Mouse (Mus musculus) stomach, postnatal 0 days (tissue): ENCODE measurements around the gene Gm10570. TPM values are rescaled to one million over a fixed set of nuclear protein-coding genes. Genes with fewer than 3 reads are reported as not detected.

Experiments used
- ATAC-seq: fragments of 200-750 bp; cut with Nextera tagmentation; 2 replicates; pipeline ENCODE4 v1.8.0; 2017; ENCODE audit not compliant: low FRiP score, low TSS enrichment
- DNase-seq: peaks from one replicate; pipeline ENCODE4 v3.0.0-alpha.2; 2016; ENCODE audit warnings: low spot score
- H3K27ac ChIP-seq: fragments of 300-500 bp; sonication (generic); replicated peaks from 2 replicates; pipeline ENCODE4 v1.5.1; 2014; ENCODE audit warnings: mild to moderate bottlenecking, control low read depth
- H3K27me3 ChIP-seq: fragments of 300-500 bp; sonication (generic); 2 replicates; pipeline ENCODE4 v1.6.1; 2014; ENCODE audit warnings: low read length; ENCODE audit not compliant: control insufficient read depth, insufficient read depth
- H3K36me3 ChIP-seq: fragments of 300-500 bp; sonication (generic); 2 replicates; pipeline ENCODE4 v1.6.1; 2014; ENCODE audit warnings: low read length, mixed read lengths; ENCODE audit not compliant: control insufficient read depth, insufficient read depth
- H3K4me1 ChIP-seq: fragments of 300-500 bp; sonication (generic); replicated peaks from 2 replicates; pipeline ENCODE4 v1.6.1; 2014; ENCODE audit warnings: antibody characterized with exemption; ENCODE audit not compliant: control insufficient read depth, insufficient read depth
- H3K4me2 ChIP-seq: fragments of 300-500 bp; sonication (generic); replicated peaks from 2 replicates; pipeline ENCODE4 v1.6.1; 2014; ENCODE audit warnings: low read depth, mild to moderate bottlenecking, control low read depth, moderate library complexity
- H3K4me3 ChIP-seq: fragments of 300-500 bp; sonication (generic); 2 replicates; pipeline ENCODE4 v1.5.1; 2014; ENCODE audit warnings: low read depth, low read length, control low read depth
- H3K9ac ChIP-seq: fragments of 300-500 bp; sonication (generic); 2 replicates; pipeline ENCODE4 v1.6.1; 2014; ENCODE audit warnings: mild to moderate bottlenecking, low read length, control low read depth, mixed read lengths
- H3K9me3 ChIP-seq: fragments of 300-500 bp; sonication (generic); 2 replicates; pipeline ENCODE4 v1.6.1; 2016; ENCODE audit warnings: low read length; ENCODE audit not compliant: control insufficient read depth
- CTCF ChIP-seq: IDR thresholded peaks from 2 replicates; pipeline ENCODE4 v1.5.1; 2016; ENCODE audit warnings: antibody characterized with exemption, low read depth, mild to moderate bottlenecking, moderate library complexity
- EP300 ChIP-seq: optimal IDR thresholded peaks from 2 replicates; pipeline ENCODE3; 2016; ENCODE audit warnings: antibody characterized with exemption
- WGBS: fragments of 180-500 bp; shearing (Covaris S2); extraction: QIAGEN DNeasy Blood & Tissue Kit; methylation state at CpG from one replicate; pipeline ENCODE4 v1.1.7; 2014; 5-methylcytosine and 5-hydroxymethylcytosine counted together
- polyA plus RNA-seq: library from polyadenylated mRNA; unstranded; fragments of >200 nt; fragmentation: Nextera tagmentation; extraction: Ambion mirVana; gene quantifications from 2 replicates; pipeline ENCODE4 v1.2.1, GENCODE M21; 2015

Gm10570 gene
- polyA plus RNA-seq, 1 experiment from 2014 or later, result not detected

DNA sequence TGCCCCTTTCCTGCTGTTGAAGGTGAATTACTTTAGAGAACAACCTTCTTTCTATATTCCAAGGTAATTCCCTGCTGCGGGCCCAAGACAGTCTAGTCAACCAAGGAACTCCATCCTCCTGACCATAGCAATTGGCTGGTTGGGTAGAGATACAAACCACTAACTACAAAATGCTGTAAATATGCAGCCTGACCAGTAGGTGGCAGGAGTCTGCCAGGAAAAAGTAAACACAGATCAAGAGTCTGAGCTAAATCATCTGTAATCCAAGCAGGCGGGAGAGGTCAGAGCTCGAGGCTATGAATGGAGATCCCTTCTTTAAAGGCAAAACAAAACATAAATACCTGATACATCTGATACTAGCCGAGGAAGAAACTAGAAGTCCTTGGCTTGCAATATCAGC lies 33.2 kb upstream of the Gm10570 start:
- H3K4me2 ChIP-seq, result no peak overlapping the region
- no peaks in the 10 kb centered on the region for H3K27me3 ChIP-seq
- no peak overlapping the region for H3K4me3 ChIP-seq
- H3K9ac ChIP-seq, result no peak overlapping the region
- H3K9me3 ChIP-seq, result no peaks in the 10 kb centered on the region
- DNase-seq, result peak; percentile 63
- 0 out of 2 replicates have a peak, but pooled peaks have one; percentile 40 for ATAC-seq
- 22% methylated on average over 4 of the region's 4 CpGs for WGBS
- no peak for TF ChIP-seq EP300
- peak; percentile 93 for TF ChIP-seq CTCF
- H3K27ac ChIP-seq, result no peak overlapping the region
- peaks cover 6% of the 10 kb centered on the region for H3K36me3 ChIP-seq
- H3K4me1 ChIP-seq, result no peaks in the 10 kb centered on the region

DNA sequence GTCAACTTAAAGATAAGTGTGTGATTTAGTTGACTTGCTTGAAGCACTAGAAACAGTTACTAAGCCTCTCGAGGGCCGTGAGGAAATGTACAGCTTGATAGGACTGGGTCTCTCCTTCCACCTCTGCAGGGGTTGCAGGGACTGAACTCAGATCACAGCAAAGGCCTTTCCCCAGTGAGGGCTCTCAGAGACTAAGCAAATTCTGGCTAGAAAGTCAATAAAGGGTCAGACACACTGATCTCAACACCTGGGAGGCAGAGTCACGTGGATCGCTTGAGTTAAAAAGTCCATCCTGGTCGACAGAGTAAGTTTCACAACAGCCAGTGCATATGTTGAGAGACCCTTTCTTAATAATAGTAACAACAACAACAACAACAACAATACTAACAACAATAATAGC lies 27.4 kb upstream of the Gm10570 start:
- Histone ChIP-seq H3K27me3 (no peaks in the 10 kb centered on the region), H3K4me2 (no peak overlapping the region), H3K36me3 (peaks cover 9% of the 10 kb centered on the region), H3K27ac (no peak overlapping the region), H3K4me3 (no peak overlapping the region), H3K9me3 (no peaks in the 10 kb centered on the region), H3K4me1 (no peaks in the 10 kb centered on the region), H3K9ac (no peak overlapping the region)
- WGBS, result 66% methylated on average over 5 of the region's 5 CpGs
- ATAC-seq (no peak), DNase-seq (no peak)
- TF ChIP-seq EP300, result no peak
- TF ChIP-seq CTCF, result no peak

DNA sequence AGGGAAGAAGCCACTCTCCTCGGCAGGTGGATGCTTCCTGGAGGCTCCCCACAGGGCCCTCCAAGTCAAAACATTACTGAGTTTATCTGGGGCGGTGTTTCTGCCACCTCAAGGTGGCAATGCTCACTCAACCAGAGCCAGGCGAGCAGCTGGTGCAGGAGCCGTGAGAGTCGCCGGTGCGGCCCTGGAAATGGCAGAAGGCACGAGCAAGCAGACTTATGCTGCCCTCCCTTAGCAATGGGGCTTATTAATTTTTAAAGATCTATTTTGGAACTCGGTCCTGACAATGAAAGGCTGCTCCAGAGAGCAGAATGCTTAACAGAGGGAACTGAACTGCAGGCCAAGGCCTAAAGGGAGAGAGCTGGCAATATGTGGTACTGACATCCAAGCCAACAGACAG lies 18.9 kb upstream of the Gm10570 start:
- TF ChIP-seq CTCF (no peak), EP300 (no peak)
- H3K4me1 ChIP-seq, result no peaks in the 10 kb centered on the region
- H3K9ac ChIP-seq, result no peak overlapping the region
- 88% methylated on average over 9 of the region's 9 CpGs for WGBS
- H3K27ac ChIP-seq, result no peak overlapping the region
- H3K36me3 ChIP-seq, result peaks cover 14% of the 10 kb centered on the region
- no peaks in the 10 kb centered on the region for H3K9me3 ChIP-seq
- ATAC-seq (no peak), DNase-seq (no peak)
- no peak overlapping the region for H3K4me3 ChIP-seq
- no peaks in the 10 kb centered on the region for H3K27me3 ChIP-seq
- H3K4me2 ChIP-seq, result no peak overlapping the region

DNA sequence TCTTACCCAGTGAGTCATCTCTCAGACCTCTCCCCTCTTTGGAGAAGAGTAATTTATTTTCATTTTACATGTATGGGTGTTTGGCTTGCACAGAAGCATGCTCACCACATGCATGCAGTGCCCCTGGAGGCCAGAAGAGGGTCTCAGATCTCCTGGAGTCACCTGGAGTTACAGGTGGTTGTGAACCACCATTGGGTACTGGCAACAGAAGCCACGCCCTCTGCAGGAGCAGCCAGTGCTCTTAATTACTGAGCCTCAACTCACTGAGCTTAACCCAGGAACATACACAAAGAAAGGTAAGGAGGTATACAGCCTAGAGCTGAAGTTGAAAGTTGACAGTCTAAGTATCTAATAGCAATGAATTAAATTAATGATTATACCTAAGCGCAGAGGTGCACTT lies 17.0 kb upstream of the Gm10570 start:
- Histone ChIP-seq H3K4me3 (no peak overlapping the region), H3K27ac (no peak overlapping the region), H3K36me3 (peaks cover 18% of the 10 kb centered on the region), H3K9me3 (no peaks in the 10 kb centered on the region), H3K4me2 (no peak overlapping the region), H3K27me3 (no peaks in the 10 kb centered on the region), H3K4me1 (no peaks in the 10 kb centered on the region), H3K9ac (no peak overlapping the region)
- TF ChIP-seq EP300, result no peak
- TF ChIP-seq CTCF, result peak; percentile 12; the same call in 1 of the 2 replicates
- ATAC-seq (no peak), DNase-seq (no peak)
- 96% methylated on average over 2 of the region's 2 CpGs for WGBS

DNA sequence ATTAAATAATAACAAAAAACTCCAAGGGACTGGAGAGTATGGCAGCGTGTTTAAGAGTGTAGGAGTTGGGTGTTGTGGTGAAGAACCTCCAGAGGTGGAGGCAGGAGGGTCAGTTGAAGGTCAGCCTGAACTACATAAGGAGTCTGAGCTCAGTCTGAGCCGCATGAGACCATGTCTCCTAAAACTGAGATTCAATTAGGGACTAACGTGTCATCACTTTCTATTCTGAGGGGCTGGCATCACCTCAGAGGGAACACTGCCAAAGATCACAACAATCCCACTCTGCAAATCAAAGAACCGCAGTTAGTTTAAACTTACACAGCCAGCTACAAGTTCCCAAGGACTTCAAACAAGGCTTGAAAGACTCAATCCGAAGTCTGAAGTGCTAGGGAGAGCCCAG lies 15.1 kb upstream of the Gm10570 start:
- Histone ChIP-seq H3K4me2 (no peak overlapping the region), H3K9ac (no peak overlapping the region), H3K4me1 (no peaks in the 10 kb centered on the region), H3K4me3 (no peak overlapping the region), H3K27me3 (no peaks in the 10 kb centered on the region), H3K27ac (no peak overlapping the region), H3K36me3 (peaks cover 18% of the 10 kb centered on the region), H3K9me3 (no peaks in the 10 kb centered on the region)
- DNase-seq (no peak), ATAC-seq (no peak)
- 67% methylated on average over 5 of the region's 5 CpGs for WGBS
- TF ChIP-seq EP300, result no peak
- no peak for TF ChIP-seq CTCF

DNA sequence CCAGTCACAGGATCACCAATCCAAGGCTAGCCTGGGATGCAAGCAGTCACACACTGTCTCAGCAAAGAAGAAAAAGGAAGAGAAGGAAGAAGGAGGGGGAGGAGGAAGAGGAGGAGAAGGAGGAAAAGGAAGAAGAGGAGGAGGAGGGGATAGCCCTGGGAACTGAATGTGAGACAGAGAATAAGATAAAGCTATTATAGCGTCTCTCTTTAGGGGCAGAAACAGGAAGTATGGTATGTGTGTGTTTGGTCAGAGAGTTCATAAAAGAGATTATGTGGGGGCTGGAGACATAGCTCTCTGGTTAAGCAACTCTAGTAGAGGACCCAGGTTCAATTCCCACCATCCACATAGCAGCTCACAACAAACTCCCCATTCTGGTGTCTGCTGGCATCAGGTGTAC lies 14.7 kb upstream of the Gm10570 start:
- TF ChIP-seq CTCF, result no peak
- no peak for TF ChIP-seq EP300
- Histone ChIP-seq H3K27me3 (no peaks in the 10 kb centered on the region), H3K36me3 (peaks cover 18% of the 10 kb centered on the region), H3K4me3 (no peak overlapping the region), H3K27ac (no peak overlapping the region), H3K4me1 (no peaks in the 10 kb centered on the region), H3K9me3 (no peaks in the 10 kb centered on the region), H3K4me2 (no peak overlapping the region), H3K9ac (no peak overlapping the region)
- WGBS, result 75% methylated on average over 1 of the region's 1 CpGs
- DNase-seq, result no peak
- ATAC-seq, result no peak
